Mouse (Mus musculus): ENCODE data around the gene Ptprt. TPM values are rescaled to one million over a fixed set of nuclear protein-coding genes. Genes with fewer than 3 reads are reported as not detected.

The Ptprt gene
- polyA plus RNA-seq (2014; fragmentation: Nextera tagmentation; extraction: Ambion mirVana) = 0.23 and 0.66 TPM in 2 replicates

- peak within 1 kb of the TSS; percentile 55 for H3K4me3 ChIP-seq (ENCODE audit: low read depth, low read length)
- H3K27ac ChIP-seq (ENCODE audit: low read depth, low read length) = no peak within 1 kb of the TSS
- H3K4me2 ChIP-seq = peak within 1 kb of the TSS; percentile 97
- 0 out of 2 replicates have a peak within 1 kb of the TSS, but pooled peaks have one; percentile 16 for H3K9ac ChIP-seq (ENCODE audit: low read depth, low read length)
- WGBS (ENCODE audit: insufficient replicate concordance) = under 1% methylated on average over 31 of the region's 73 CpGs
- peaks cover 55% of the 10 kb centered on the region for H3K27me3 ChIP-seq (ENCODE audit: control insufficient read depth, insufficient read depth, low read length)
- H3K36me3 ChIP-seq (ENCODE audit: control insufficient read depth, insufficient read depth, low read length) = no peaks in the 10 kb centered on the region
- H3K9me3 ChIP-seq (replicated peaks; ENCODE audit: control insufficient read depth, low read length) = no peaks in the 10 kb centered on the region
- H3K4me1 ChIP-seq (ENCODE audit: control insufficient read depth, insufficient read depth, low read length) = no peaks in the 10 kb centered on the region; the same call in 1 of the 2 replicates
- no peak for ATAC-seq (replicated peaks; ENCODE audit: insufficient number of reproducible peaks, low FRiP score, low TSS enrichment)
Observed at GRCm38 (mm10) chr2:162660941-162661386, at the start of gene Ptprt. Gene Ptprt, minus strand, starts transcription at chr2:162661147.

- Histone ChIP-seq H3K4me3 (ENCODE audit: low read depth, low read length) (no peak overlapping the region), H3K4me2 (no peak overlapping the region), H3K27ac (ENCODE audit: low read depth, low read length) (no peak overlapping the region), H3K4me1 (ENCODE audit: control insufficient read depth, insufficient read depth, low read length) (no peaks in the 10 kb centered on the region), H3K27me3 (ENCODE audit: control insufficient read depth, insufficient read depth, low read length) (no peaks in the 10 kb centered on the region), H3K9ac (ENCODE audit: low read depth, low read length) (no peak overlapping the region), H3K9me3 (replicated peaks; ENCODE audit: control insufficient read depth, low read length) (no peaks in the 10 kb centered on the region), H3K36me3 (ENCODE audit: control insufficient read depth, insufficient read depth, low read length) (no peaks in the 10 kb centered on the region)
- WGBS (ENCODE audit: insufficient replicate concordance) = 58% methylated on average over 2 of the region's 2 CpGs
- ATAC-seq (replicated peaks; ENCODE audit: insufficient number of reproducible peaks, low FRiP score, low TSS enrichment) = no peak
Observed at GRCm38 (mm10) chr2:162710443-162710842, 49.5 kb upstream of the Ptprt start.

- Histone ChIP-seq H3K9me3 (replicated peaks; ENCODE audit: control insufficient read depth, low read length) (no peaks in the 10 kb centered on the region), H3K4me2 (no peak overlapping the region), H3K27ac (ENCODE audit: low read depth, low read length) (no peak overlapping the region), H3K4me3 (ENCODE audit: low read depth, low read length) (no peak overlapping the region), H3K27me3 (ENCODE audit: control insufficient read depth, insufficient read depth, low read length) (no peaks in the 10 kb centered on the region), H3K9ac (ENCODE audit: low read depth, low read length) (no peak overlapping the region), H3K4me1 (ENCODE audit: control insufficient read depth, insufficient read depth, low read length) (no peaks in the 10 kb centered on the region), H3K36me3 (ENCODE audit: control insufficient read depth, insufficient read depth, low read length) (no peaks in the 10 kb centered on the region)
- ATAC-seq (replicated peaks; ENCODE audit: insufficient number of reproducible peaks, low FRiP score, low TSS enrichment) = no peak
- WGBS (ENCODE audit: insufficient replicate concordance) = 75% methylated on average over 3 of the region's 3 CpGs
Observed at GRCm38 (mm10) chr2:162699691-162700090, 38.7 kb upstream of the Ptprt start.

GRCm38 (mm10) chr2:162699036-162699435 lies 38.1 kb upstream of the Ptprt start:
- Histone ChIP-seq H3K9ac (ENCODE audit: low read depth, low read length) (no peak overlapping the region), H3K4me1 (ENCODE audit: control insufficient read depth, insufficient read depth, low read length) (no peaks in the 10 kb centered on the region), H3K27me3 (ENCODE audit: control insufficient read depth, insufficient read depth, low read length) (no peaks in the 10 kb centered on the region), H3K4me3 (ENCODE audit: low read depth, low read length) (no peak overlapping the region), H3K9me3 (replicated peaks; ENCODE audit: control insufficient read depth, low read length) (no peaks in the 10 kb centered on the region), H3K27ac (ENCODE audit: low read depth, low read length) (no peak overlapping the region), H3K4me2 (no peak overlapping the region), H3K36me3 (ENCODE audit: control insufficient read depth, insufficient read depth, low read length) (no peaks in the 10 kb centered on the region)
- ATAC-seq (replicated peaks; ENCODE audit: insufficient number of reproducible peaks, low FRiP score, low TSS enrichment) = no peak

GRCm38 (mm10) chr2:162698068-162698467 lies 37.1 kb upstream of the Ptprt start:
- ATAC-seq (replicated peaks; ENCODE audit: insufficient number of reproducible peaks, low FRiP score, low TSS enrichment) = no peak
- Histone ChIP-seq H3K36me3 (ENCODE audit: control insufficient read depth, insufficient read depth, low read length) (no peaks in the 10 kb centered on the region), H3K27ac (ENCODE audit: low read depth, low read length) (no peak overlapping the region), H3K27me3 (ENCODE audit: control insufficient read depth, insufficient read depth, low read length) (no peaks in the 10 kb centered on the region), H3K4me1 (ENCODE audit: control insufficient read depth, insufficient read depth, low read length) (no peaks in the 10 kb centered on the region), H3K9ac (ENCODE audit: low read depth, low read length) (no peak overlapping the region), H3K4me2 (no peak overlapping the region), H3K4me3 (ENCODE audit: low read depth, low read length) (no peak overlapping the region), H3K9me3 (replicated peaks; ENCODE audit: control insufficient read depth, low read length) (no peaks in the 10 kb centered on the region)
- WGBS (ENCODE audit: insufficient replicate concordance) = 62% methylated on average over 8 of the region's 8 CpGs

- Histone ChIP-seq H3K4me3 (ENCODE audit: low read depth, low read length) (no peak overlapping the region), H3K4me2 (no peak overlapping the region), H3K9me3 (replicated peaks; ENCODE audit: control insufficient read depth, low read length) (no peaks in the 10 kb centered on the region), H3K9ac (ENCODE audit: low read depth, low read length) (no peak overlapping the region), H3K27me3 (ENCODE audit: control insufficient read depth, insufficient read depth, low read length) (no peaks in the 10 kb centered on the region), H3K36me3 (ENCODE audit: control insufficient read depth, insufficient read depth, low read length) (no peaks in the 10 kb centered on the region), H3K4me1 (ENCODE audit: control insufficient read depth, insufficient read depth, low read length) (no peaks in the 10 kb centered on the region), H3K27ac (ENCODE audit: low read depth, low read length) (no peak overlapping the region)
- 82% methylated on average over 10 of the region's 10 CpGs for WGBS (ENCODE audit: insufficient replicate concordance)
- ATAC-seq (replicated peaks; ENCODE audit: insufficient number of reproducible peaks, low FRiP score, low TSS enrichment) = no peak
Observed at GRCm38 (mm10) chr2:162697151-162697550, 36.2 kb upstream of the Ptprt start.

- Histone ChIP-seq H3K9ac (ENCODE audit: low read depth, low read length) (no peak overlapping the region), H3K4me2 (no peak overlapping the region), H3K27ac (ENCODE audit: low read depth, low read length) (no peak overlapping the region), H3K9me3 (replicated peaks; ENCODE audit: control insufficient read depth, low read length) (no peaks in the 10 kb centered on the region), H3K4me3 (ENCODE audit: low read depth, low read length) (no peak overlapping the region), H3K27me3 (ENCODE audit: control insufficient read depth, insufficient read depth, low read length) (no peaks in the 10 kb centered on the region), H3K4me1 (ENCODE audit: control insufficient read depth, insufficient read depth, low read length) (no peaks in the 10 kb centered on the region), H3K36me3 (ENCODE audit: control insufficient read depth, insufficient read depth, low read length) (no peaks in the 10 kb centered on the region)
- WGBS (ENCODE audit: insufficient replicate concordance) = 90% methylated on average over 12 of the region's 12 CpGs
- ATAC-seq (replicated peaks; ENCODE audit: insufficient number of reproducible peaks, low FRiP score, low TSS enrichment) = no peak
Observed at GRCm38 (mm10) chr2:162692143-162692542, 31.2 kb upstream of the Ptprt start.

GRCm38 (mm10) chr2:162682674-162683073 lies 21.7 kb upstream of the Ptprt start:
- WGBS (ENCODE audit: insufficient replicate concordance) = 15% methylated on average over 6 of the region's 6 CpGs
- no peaks in the 10 kb centered on the region for H3K9me3 ChIP-seq (replicated peaks; ENCODE audit: control insufficient read depth, low read length)
- no peaks in the 10 kb centered on the region for H3K27me3 ChIP-seq (ENCODE audit: control insufficient read depth, insufficient read depth, low read length)
- H3K9ac ChIP-seq (ENCODE audit: low read depth, low read length) = no peak overlapping the region
- no peak overlapping the region for H3K4me2 ChIP-seq
- no peak overlapping the region for H3K4me3 ChIP-seq (ENCODE audit: low read depth, low read length)
- H3K4me1 ChIP-seq (ENCODE audit: control insufficient read depth, insufficient read depth, low read length) = no peaks in the 10 kb centered on the region
- no peak overlapping the region for H3K27ac ChIP-seq (ENCODE audit: low read depth, low read length)
- no peak for ATAC-seq (replicated peaks; ENCODE audit: insufficient number of reproducible peaks, low FRiP score, low TSS enrichment)
- no peaks in the 10 kb centered on the region for H3K36me3 ChIP-seq (ENCODE audit: control insufficient read depth, insufficient read depth, low read length)

GRCm38 (mm10) chr2:162662431-162662970 lies 1.6 kb upstream of the Ptprt start:
- Histone ChIP-seq H3K27ac (ENCODE audit: low read depth, low read length) (no peak overlapping the region), H3K4me1 (ENCODE audit: control insufficient read depth, insufficient read depth, low read length) (no peaks in the 10 kb centered on the region; the same call in 1 of the 2 replicates), H3K4me2 (no peak overlapping the region), H3K9me3 (replicated peaks; ENCODE audit: control insufficient read depth, low read length) (no peaks in the 10 kb centered on the region), H3K27me3 (ENCODE audit: control insufficient read depth, insufficient read depth, low read length) (peaks cover 52% of the 10 kb centered on the region), H3K9ac (ENCODE audit: low read depth, low read length) (no peak overlapping the region), H3K4me3 (ENCODE audit: low read depth, low read length) (no peak overlapping the region), H3K36me3 (ENCODE audit: control insufficient read depth, insufficient read depth, low read length) (no peaks in the 10 kb centered on the region)
- 45% methylated on average over 1 of the region's 1 CpGs for WGBS (ENCODE audit: insufficient replicate concordance)
- no peak for ATAC-seq (replicated peaks; ENCODE audit: insufficient number of reproducible peaks, low FRiP score, low TSS enrichment)

Measured in heart, embryonic 11.5 days (tissue).